Mouse (Mus musculus) gastrocnemius, postnatal 36 days (tissue): Measurements from ENCODE around the gene Col4a2. TPM values are rescaled to one million over a fixed set of nuclear protein-coding genes. Genes with fewer than 3 reads are reported as not detected.

Experiments used
- total RNA-seq, 2 experiments: library from RNA; stranded (reverse); gene quantifications; 2 replicates each; pipeline ENCODE4 v1.2.3; 2021

The Col4a2 gene
- total RNA-seq, 2 experiments from 2014 or later: 77.5 to 105 TPM

Other genes with a start within 250 kb of the Col4a2 start
- gene Col4a1, start within 50 bp of the Col4a2 start, total RNA-seq: 100 to 1,000 TPM; 146 to 216 TPM
- 1 to 10 TPM; 1.2 to 1.9 TPM for gene Rab20, start 165.9 kb downstream of the Col4a2 start, total RNA-seq
- gene Naxd, start 184.7 kb downstream of the Col4a2 start, total RNA-seq: 10 to 100 TPM; 25.2 to 27.7 TPM
- 10 to 100 TPM; 13.8 to 14.2 TPM for gene Cars2, start 238.0 kb downstream of the Col4a2 start, total RNA-seq
- 10 to 100 TPM; 12.0 to 15.0 TPM for gene Ing1, start 242.8 kb downstream of the Col4a2 start, total RNA-seq